Mouse (Mus musculus): ENCODE data around the gene Pmm1.
"Not testable (repeated sequence)": the region's sequence is repeated elsewhere in the genome, so short reads cannot be mapped to it uniquely, and the experiment has no call there.

Gene Pmm1

GRCm38 (mm10) chr15:81926446-81926822 is 34.3 kb downstream of the Pmm1 start:
- DNase-seq (ENCODE audit: low spot score in 2 of 2), result no peak

GRCm38 (mm10) chr15:81925760-81926445 is 34.8 kb downstream of the Pmm1 start, which contains the start of gene Polr3h:
Polr3h (minus strand) TSS chr15:81926240.
- peak; percentile 89 to 95 for DNase-seq (ENCODE audit: low spot score in 2 of 2)

- DNase-seq (ENCODE audit: low spot score in 2 of 2), result no peak
These were observed 35.8 kb downstream of the Pmm1 start for GRCm38 (mm10) chr15:81924933-81925332.

GRCm38 (mm10) chr15:81921255-81921654 is 39.5 kb downstream of the Pmm1 start:
- DNase-seq (ENCODE audit: low spot score in 2 of 2), result no peak

- no peak for DNase-seq (ENCODE audit: low spot score in 2 of 2)
These were observed 40.0 kb downstream of the Pmm1 start for GRCm38 (mm10) chr15:81920546-81921217.

- DNase-seq (ENCODE audit: low spot score in 2 of 2), result no peak
These were observed 41.7 kb downstream of the Pmm1 start for GRCm38 (mm10) chr15:81919062-81919461.

GRCm38 (mm10) chr15:81917621-81918463 is 42.9 kb downstream of the Pmm1 start:
- peak in 1 of 2 experiments; percentile 74 for DNase-seq (ENCODE audit: low spot score in 2 of 2)

GRCm38 (mm10) chr15:81917201-81917600 is 43.5 kb downstream of the Pmm1 start:
- no peak for DNase-seq (ENCODE audit: low spot score in 2 of 2)

- no peak for DNase-seq (ENCODE audit: low spot score in 2 of 2)
These were observed 45.1 kb downstream of the Pmm1 start for GRCm38 (mm10) chr15:81915663-81916062.

GRCm38 (mm10) chr15:81914668-81915067 is 46.1 kb downstream of the Pmm1 start:
- no peak for DNase-seq (ENCODE audit: low spot score in 2 of 2)

- no peak for DNase-seq (ENCODE audit: low spot score in 2 of 2)
These were observed 48.2 kb downstream of the Pmm1 start for GRCm38 (mm10) chr15:81912498-81912897.

GRCm38 (mm10) chr15:81908767-81909166 is 52.0 kb downstream of the Pmm1 start:
- not testable (repeated sequence) for DNase-seq (ENCODE audit: low spot score in 2 of 2)

- DNase-seq (ENCODE audit: low spot score in 2 of 2), result no peak
These were observed 52.8 kb downstream of the Pmm1 start for GRCm38 (mm10) chr15:81907953-81908352.

GRCm38 (mm10) chr15:81904939-81905338 is 55.8 kb downstream of the Pmm1 start:
- peak in 1 of 2 experiments; percentile 86 for DNase-seq (ENCODE audit: low spot score in 2 of 2)
